Mouse (Mus musculus): ENCODE results near the gene Gse1. TPM values are rescaled to one million over a fixed set of nuclear protein-coding genes. Genes with fewer than 3 reads are reported as not detected.

The Gse1 gene
- total RNA-seq, 2 experiments from 2014 or later: 77.7 to 105 TPM

DNA sequence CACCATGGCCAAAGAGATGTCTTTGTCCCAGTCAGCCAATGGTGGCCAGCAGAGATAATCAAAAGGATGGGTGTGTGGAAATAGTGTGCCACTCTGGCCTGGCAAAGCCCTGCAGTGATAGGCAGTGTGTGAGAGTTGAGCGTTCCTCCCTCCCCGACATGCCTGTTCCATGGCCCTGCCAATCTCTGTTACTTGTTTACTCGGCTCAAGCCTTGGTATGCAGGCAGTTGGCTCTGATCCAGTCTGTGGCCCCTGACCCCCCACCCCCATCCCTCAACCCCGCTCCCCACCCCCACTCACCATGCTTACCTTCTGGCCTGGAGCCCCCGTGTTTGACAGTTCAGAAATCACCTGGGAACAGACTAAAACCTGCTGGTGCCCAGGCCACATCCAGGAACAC lies 189.9 kb downstream of the Gse1 start:
- TF ChIP-seq CTCF (IDR thresholded peaks at IDR 0.05): no peak
- Histone ChIP-seq H3K27ac (no peak overlapping the region), H3K4me3 (no peak overlapping the region)
- intact Hi-C loops (cut with DNase I): loop anchor here (5.0 kb wide), 1 partner anchor 119 kb away; no protein-coding TSS in a partner anchor
- no peak for DNase-seq (ENCODE audit: extremely low spot score in 1 of 2, low spot score in 2 of 2)

DNA sequence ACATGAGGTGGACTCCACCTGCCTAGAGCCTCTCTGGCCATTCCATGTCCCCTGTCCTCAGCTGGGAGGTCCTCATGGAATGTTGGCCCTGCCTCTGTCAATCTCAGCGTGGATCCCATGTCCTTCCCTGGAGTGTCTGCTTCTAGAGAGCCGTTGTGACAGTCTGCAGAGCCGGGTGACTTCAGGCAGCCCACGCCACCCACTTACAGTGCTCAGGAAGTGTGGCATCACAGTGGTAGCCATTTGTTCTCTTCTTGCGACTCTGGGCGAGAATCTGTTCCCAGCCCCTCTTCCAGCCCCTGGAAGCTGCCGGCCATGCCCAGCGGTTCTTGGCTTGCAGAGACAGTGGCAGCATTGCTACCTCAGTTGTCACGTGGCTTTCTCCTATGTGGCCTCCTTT lies 191.4 kb downstream of the Gse1 start:
- Histone ChIP-seq H3K27ac (no peak overlapping the region), H3K4me3 (no peak overlapping the region)
- no peak for TF ChIP-seq CTCF (IDR thresholded peaks at IDR 0.05)
- no peak for DNase-seq (ENCODE audit: extremely low spot score in 1 of 2, low spot score in 2 of 2)
- intact Hi-C loops (cut with DNase I): loop anchor here (5.0 kb wide), 1 partner anchor 118 kb away; no protein-coding TSS in a partner anchor

DNA sequence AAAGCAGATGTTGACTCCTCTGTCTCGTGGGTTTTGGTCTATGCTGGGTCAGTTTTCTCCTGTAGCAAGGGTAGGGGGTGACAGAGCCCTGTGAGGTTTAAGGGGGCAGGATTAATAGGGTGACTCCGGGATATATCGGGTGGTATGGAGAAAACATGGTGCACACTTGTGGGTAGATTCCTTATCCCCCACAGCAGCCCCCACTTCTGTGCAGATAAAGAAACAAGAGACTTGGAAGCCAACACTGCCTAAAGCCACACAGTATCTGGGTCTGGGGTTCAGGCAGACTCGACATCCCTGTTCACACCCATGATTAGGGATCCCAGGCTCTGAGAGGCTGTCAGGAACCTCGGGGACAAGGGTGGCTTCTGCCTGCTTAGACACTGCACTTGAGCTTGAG lies 192.0 kb downstream of the Gse1 start:
- intact Hi-C loops (cut with DNase I): no loop called here
- TF ChIP-seq CTCF (IDR thresholded peaks at IDR 0.05): no peak
- Histone ChIP-seq H3K27ac (no peak overlapping the region), H3K4me3 (no peak overlapping the region)
- no peak for DNase-seq (ENCODE audit: extremely low spot score in 1 of 2, low spot score in 2 of 2)

DNA sequence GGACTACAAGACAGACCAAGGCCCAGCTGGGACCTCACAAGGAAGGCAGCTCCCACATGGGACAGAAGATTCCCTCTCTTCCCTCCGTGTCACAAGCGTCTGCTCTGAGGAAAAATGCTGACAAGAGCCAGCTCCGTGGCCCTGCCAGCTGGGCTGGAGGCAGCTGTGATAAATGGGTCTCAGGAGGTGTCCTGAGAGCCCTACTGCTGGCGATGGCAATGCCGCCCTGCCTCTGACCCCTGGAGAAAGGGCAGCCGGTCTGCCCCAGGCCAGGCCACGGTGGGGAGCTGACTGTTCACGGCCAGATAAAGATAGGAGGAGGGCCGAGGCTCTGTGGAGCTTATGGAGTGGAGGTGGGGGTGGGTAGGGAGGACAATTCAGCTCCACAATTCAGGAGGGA lies 193.4 kb downstream of the Gse1 start:
- intact Hi-C loops (cut with DNase I): no loop called here
- DNase-seq (ENCODE audit: extremely low spot score in 1 of 2, low spot score in 2 of 2): no peak
- Histone ChIP-seq H3K4me3 (no peak overlapping the region), H3K27ac (no peak overlapping the region)
- no peak for TF ChIP-seq CTCF (IDR thresholded peaks at IDR 0.05)

DNA sequence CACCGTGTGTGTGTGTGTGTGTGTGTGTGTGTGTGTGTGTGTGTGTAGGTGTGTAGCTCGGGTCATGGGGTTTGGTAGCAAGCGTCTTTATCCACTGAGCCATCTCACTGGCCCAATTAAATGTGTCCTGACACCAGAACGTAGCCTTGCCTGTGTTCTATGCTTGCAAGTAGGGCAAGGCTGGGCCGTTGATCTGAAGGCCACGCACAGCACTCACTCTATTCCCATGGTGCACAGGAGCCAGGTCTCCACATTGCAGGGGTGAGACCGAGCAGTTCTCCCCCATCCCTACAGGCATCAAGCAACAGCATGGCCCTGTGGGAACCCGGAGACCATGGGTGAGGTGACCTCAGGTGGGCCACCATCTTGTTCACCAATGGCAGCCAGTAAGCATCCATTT lies 194.0 kb downstream of the Gse1 start:
- intact Hi-C loops (cut with DNase I): no loop called here
- Histone ChIP-seq H3K4me3 (no peak overlapping the region), H3K27ac (no peak overlapping the region)
- no peak for TF ChIP-seq CTCF (IDR thresholded peaks at IDR 0.05)
- DNase-seq (ENCODE audit: extremely low spot score in 1 of 2, low spot score in 2 of 2): no peak

DNA sequence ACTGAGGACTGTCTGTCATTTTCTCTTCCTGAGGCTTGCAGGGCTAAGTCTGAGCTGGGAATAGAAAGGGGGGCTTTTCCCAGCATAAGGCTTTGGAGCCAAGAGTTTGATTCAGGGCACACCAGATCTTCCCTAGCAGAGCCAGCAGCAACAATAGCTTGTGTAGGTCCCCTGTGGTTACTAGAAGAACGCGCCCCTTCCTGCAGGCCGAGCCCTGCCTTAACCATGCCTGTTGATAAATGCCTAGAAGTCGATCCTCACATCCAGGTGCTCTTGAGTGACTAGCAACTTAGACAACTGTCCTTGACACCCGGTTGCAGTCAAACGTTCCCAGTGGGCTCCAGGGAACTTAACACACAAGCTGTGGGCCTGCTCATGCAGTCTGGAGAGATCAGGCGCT lies 195.3 kb downstream of the Gse1 start:
- no peak; the same call in 1 of the 2 replicates for TF ChIP-seq CTCF (IDR thresholded peaks at IDR 0.05)
- intact Hi-C loops (cut with DNase I): no loop called here
- H3K4me3 ChIP-seq: no peak overlapping the region
- DNase-seq (ENCODE audit: extremely low spot score in 1 of 2, low spot score in 2 of 2): no peak
- no peak overlapping the region for H3K27ac ChIP-seq

DNA sequence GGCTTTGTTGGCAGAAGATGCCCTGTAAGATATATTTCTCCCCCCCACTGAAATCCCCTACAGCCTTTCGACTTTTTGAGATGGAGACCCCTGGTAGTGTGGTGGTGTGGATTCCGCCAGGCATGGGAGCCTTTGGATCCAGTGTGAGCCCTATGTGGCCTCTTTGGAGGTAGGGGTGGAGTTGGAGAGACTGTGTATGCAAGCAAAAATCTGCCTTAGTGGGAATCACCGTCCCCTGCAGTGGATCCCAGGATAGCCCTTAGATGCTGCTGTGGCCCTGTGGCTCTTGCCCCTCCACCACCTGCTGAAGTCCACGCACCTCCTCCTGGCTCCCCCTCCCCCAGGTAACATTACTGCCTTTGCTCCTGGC lies 196.6 kb downstream of the Gse1 start:
- no peak for DNase-seq (ENCODE audit: extremely low spot score in 1 of 2, low spot score in 2 of 2)
- no peak for TF ChIP-seq CTCF (IDR thresholded peaks at IDR 0.05)
- intact Hi-C loops (cut with DNase I): loop anchor here (5.0 kb wide), 1 partner anchor 43 kb away; no protein-coding TSS in a partner anchor
- Histone ChIP-seq H3K27ac (peak overlapping the region; percentile 80), H3K4me3 (no peak overlapping the region)

DNA sequence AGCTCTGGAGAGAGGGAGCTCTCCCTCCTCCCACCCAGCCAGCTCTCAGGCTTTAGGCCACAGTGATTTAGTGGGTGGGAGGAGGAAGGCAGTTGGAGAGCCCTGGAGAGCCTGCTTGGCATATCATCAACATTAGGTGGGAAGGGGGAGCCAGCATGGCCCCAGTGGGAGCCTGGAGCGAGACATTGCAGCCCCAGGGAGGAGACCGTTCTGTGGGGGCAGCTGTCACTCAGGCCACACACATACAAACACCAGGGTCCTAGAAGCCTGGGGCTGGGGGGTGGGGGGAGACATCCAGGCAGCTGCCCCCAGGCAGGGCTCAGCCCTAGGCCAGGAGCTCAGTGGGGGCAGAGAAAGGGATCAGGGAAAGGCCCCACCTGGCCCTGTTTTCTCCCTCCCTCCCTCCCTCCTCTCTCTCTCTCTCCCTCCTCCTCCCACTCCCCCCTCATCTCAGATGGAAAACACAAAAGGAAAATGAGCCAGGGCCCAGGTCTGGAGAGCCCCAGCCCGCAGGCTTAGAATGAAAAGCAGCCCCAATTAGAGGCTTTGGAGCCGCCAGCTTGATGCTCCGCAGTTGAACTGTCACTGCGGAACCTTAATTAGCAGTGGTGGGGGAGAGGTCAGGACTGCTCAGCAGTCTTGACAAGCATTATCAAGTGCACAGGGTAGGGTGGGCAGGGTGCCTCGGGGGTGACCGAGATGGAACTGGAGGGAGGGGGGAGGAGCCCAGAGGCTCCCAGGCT lies 197.1 kb downstream of the Gse1 start:
- peak in 1 of 2 experiments; percentile 46 for DNase-seq (ENCODE audit: extremely low spot score in 1 of 2, low spot score in 2 of 2)
- intact Hi-C loops (cut with DNase I): loop anchor here (5.0 kb wide), 1 partner anchor 43 kb away; no protein-coding TSS in a partner anchor
- Histone ChIP-seq H3K27ac (peak overlapping the region; percentile 80), H3K4me3 (no peak overlapping the region)
- TF ChIP-seq CTCF (IDR thresholded peaks at IDR 0.05): no peak

DNA sequence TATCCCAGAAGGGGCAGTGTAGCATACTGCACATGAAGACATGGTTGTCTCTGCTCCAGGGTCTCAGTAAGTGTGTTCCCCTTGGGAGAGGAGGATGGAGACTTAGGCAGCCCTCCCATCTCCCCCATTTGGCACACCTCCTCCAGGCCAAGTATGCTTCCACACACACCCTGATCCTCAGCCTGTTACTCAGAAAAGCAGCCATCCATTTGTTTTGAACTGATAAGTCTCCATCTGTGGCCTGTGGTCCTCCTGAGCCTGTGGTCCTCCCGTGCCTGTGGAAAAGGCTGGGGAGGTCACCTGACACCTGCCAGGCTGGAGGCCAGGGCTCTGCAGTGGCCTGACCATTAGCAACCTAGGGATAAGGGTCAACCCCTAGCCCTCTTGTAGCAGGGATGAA lies 197.8 kb downstream of the Gse1 start:
- H3K4me3 ChIP-seq: no peak overlapping the region
- peak overlapping the region; percentile 80 for H3K27ac ChIP-seq
- no peak for TF ChIP-seq CTCF (IDR thresholded peaks at IDR 0.05)
- intact Hi-C loops (cut with DNase I): loop anchor here (5.0 kb wide), 1 partner anchor 44 kb away; no protein-coding TSS in a partner anchor
- no peak for DNase-seq (ENCODE audit: extremely low spot score in 1 of 2, low spot score in 2 of 2)

DNA sequence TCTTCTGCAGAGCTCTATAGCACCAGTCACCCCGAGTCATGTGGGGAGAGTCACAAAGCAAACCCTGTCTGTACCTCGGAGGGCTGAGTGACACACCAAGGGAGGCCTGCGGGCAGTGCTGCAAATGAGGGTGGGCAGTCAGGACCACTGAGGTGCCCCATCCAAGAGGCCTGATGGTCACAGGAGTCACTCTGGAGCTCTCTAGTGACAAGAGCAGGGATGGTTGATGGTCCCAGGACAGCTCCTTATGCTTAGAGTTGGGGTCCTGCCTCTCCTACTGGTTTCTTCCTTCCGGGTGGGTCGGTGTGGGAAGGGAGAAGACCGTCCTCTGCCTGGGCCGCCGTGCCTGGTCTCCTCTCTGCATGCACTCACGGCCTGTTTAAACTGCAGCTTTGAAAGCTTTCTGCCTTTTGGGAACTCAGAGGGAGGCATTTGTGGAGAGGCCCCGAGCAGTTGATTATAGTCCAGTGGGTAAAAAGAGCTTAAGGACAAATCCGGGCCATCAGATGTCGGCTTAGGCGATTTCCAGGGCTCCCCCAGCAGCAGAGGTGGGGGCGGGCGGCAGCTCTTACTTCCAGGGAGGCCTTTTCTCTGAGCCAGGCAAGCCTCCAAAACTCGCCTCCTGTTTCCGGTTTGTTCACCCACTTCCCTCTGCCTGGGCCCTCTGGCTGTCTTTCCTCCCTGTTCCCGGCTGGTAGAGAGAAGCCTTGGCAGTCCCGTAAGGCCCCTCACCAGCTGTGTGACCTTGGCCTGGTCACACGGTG lies 198.5 kb downstream of the Gse1 start:
- intact Hi-C loops (cut with DNase I): loop anchor here (5.0 kb wide), 1 partner anchor 45 kb away; no protein-coding TSS in a partner anchor
- H3K4me3 ChIP-seq: no peak overlapping the region
- DNase-seq (ENCODE audit: extremely low spot score in 1 of 2, low spot score in 2 of 2): peak; percentile 65 to 84
- no peak for TF ChIP-seq CTCF (IDR thresholded peaks at IDR 0.05)
- peak overlapping the region; percentile 80 for H3K27ac ChIP-seq

DNA sequence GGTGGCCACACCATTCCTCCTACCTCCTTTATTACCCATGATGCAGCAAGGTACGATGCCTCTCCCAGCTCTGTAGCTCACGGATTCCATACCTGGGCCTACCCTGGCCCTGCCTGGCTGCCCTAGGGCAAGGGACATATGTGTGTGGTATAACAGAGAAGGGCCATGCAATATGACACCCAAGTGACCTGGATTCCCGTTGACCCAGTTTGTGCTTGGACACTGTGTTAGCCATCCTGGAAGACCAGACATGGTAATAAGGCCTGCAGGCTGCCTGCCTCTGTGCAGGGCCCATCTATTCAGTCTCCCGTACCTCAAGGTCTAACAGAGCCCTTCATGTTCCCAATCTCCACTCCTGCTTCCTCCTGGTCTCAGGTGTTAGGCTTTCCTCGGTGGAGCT lies 200.2 kb downstream of the Gse1 start:
- intact Hi-C loops (cut with DNase I): loop anchor here (5.0 kb wide), 1 partner anchor 46 kb away; no protein-coding TSS in a partner anchor
- no peak overlapping the region for H3K27ac ChIP-seq
- no peak for TF ChIP-seq CTCF (IDR thresholded peaks at IDR 0.05)
- no peak overlapping the region for H3K4me3 ChIP-seq
- DNase-seq (ENCODE audit: extremely low spot score in 1 of 2, low spot score in 2 of 2): no peak

DNA sequence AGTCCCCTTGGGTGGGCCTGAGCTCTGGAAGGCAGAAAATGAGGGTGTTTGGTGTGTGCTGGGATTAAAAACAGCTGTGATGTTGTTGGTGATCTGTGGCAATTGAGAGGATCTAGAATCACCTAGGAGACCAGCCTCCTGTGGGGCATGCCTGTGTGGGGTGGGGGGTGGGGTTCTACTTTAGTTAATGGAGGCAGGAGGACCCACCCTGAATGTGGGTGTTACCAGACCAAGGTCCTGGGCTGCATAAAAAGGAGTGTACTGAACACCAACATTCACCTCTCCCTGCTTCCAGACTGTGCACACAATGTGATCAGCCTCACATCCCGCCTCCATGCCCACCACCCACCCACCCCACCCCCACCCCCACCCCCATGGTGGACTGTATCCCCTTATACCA lies 200.9 kb downstream of the Gse1 start:
- H3K27ac ChIP-seq: no peak overlapping the region
- intact Hi-C loops (cut with DNase I): loop anchor here (5.0 kb wide), 1 partner anchor 47 kb away; no protein-coding TSS in a partner anchor
- TF ChIP-seq CTCF (IDR thresholded peaks at IDR 0.05): no peak
- no peak overlapping the region for H3K4me3 ChIP-seq
- no peak for DNase-seq (ENCODE audit: extremely low spot score in 1 of 2, low spot score in 2 of 2)

All from left cerebral cortex, adult 2 months (tissue).